Mouse (Mus musculus) embryonic facial prominence, embryonic 14.5 days (tissue): ENCODE measurements around the gene Slc35c2. TPM values are rescaled to one million over a fixed set of nuclear protein-coding genes. Genes with fewer than 3 reads are reported as not detected.

Source experiments
- ATAC-seq: fragments of 200-750 bp; cut with Nextera tagmentation; 2 replicates; pipeline ENCODE4 v1.8.0; 2017; ENCODE audit warnings: low read depth, moderate number of reproducible peaks, moderate TSS enrichment
- DNase-seq: peaks from one replicate; pipeline ENCODE4 v3.0.0-alpha.2; 2015; ENCODE audit warnings: low spot score
- H3K27ac ChIP-seq: fragments of 300-500 bp; sonication (generic); replicated peaks from 2 replicates; pipeline ENCODE4 v1.5.1; 2014; ENCODE audit warnings: low read depth, mild to moderate bottlenecking, low read length, moderate library complexity
- H3K27me3 ChIP-seq: fragments of 300-500 bp; sonication (generic); replicated peaks from 2 replicates; pipeline ENCODE4 v1.6.1; 2014; ENCODE audit warnings: low read length; ENCODE audit not compliant: control insufficient read depth, insufficient read depth
- H3K36me3 ChIP-seq: fragments of 300-500 bp; sonication (generic); 2 replicates; pipeline ENCODE4 v1.6.1; 2014; ENCODE audit warnings: low read length, mixed read lengths; ENCODE audit not compliant: control insufficient read depth, insufficient read depth
- H3K4me1 ChIP-seq: fragments of 300-500 bp; sonication (generic); 2 replicates; pipeline ENCODE4 v1.6.1; 2014; ENCODE audit warnings: antibody characterized with exemption, low read length; ENCODE audit not compliant: control insufficient read depth, insufficient read depth
- H3K4me2 ChIP-seq: fragments of 300-500 bp; sonication (generic); 2 replicates; pipeline ENCODE4 v1.6.1; 2014; ENCODE audit warnings: low read depth, mild to moderate bottlenecking, low read length, moderate library complexity, mixed read lengths
- H3K4me3 ChIP-seq: fragments of 300-500 bp; sonication (generic); 2 replicates; pipeline ENCODE4 v1.5.1; 2014; ENCODE audit warnings: low read depth, mild to moderate bottlenecking, low read length
- H3K9ac ChIP-seq: fragments of 300-500 bp; sonication (generic); 2 replicates; pipeline ENCODE4 v1.6.1; 2014; ENCODE audit warnings: low read depth, mild to moderate bottlenecking, low read length, moderate library complexity, mixed read lengths
- H3K9me3 ChIP-seq: fragments of 300-500 bp; sonication (generic); 2 replicates; pipeline ENCODE4 v1.6.1; 2016; ENCODE audit warnings: low read length; ENCODE audit not compliant: control insufficient read depth
- WGBS: fragments of 180-500 bp; shearing (Covaris S2); extraction: QIAGEN DNeasy Blood & Tissue Kit; methylation state at CpG from one replicate; pipeline ENCODE4 v1.1.7; 2014; 5-methylcytosine and 5-hydroxymethylcytosine counted together
- polyA plus RNA-seq: library from polyadenylated mRNA; unstranded; fragments of >200 nt; fragmentation: Nextera tagmentation; extraction: Ambion mirVana; gene quantifications from 2 replicates; pipeline ENCODE4 v1.2.1, GENCODE M21; 2014

The Slc35c2 gene
- polyA plus RNA-seq, 1 experiment from 2014 or later, result 45.6 TPM

- DNase-seq (peak; percentile 76), ATAC-seq (peak; percentile 64)
- Histone ChIP-seq H3K27ac (0 out of 2 replicates have a peak overlapping the region, but pooled peaks have one; percentile 15), H3K9me3 (no peaks in the 10 kb centered on the region), H3K9ac (0 out of 2 replicates have a peak overlapping the region, but pooled peaks have one; percentile 5), H3K4me3 (no peak overlapping the region), H3K27me3 (no peaks in the 10 kb centered on the region), H3K36me3 (peaks cover 20% of the 10 kb centered on the region; the same call in 1 of the 2 replicates), H3K4me2 (no peak overlapping the region), H3K4me1 (no peaks in the 10 kb centered on the region; the same call in 1 of the 2 replicates)
- WGBS, result 16% methylated on average over 8 of the region's 8 CpGs
These were observed 11.8 kb downstream of the Slc35c2 start for GRCm38 (mm10) chr2:165275824-165276223.

- Histone ChIP-seq H3K4me3 (no peak overlapping the region), H3K9ac (0 out of 2 replicates have a peak overlapping the region, but pooled peaks have one; percentile 5), H3K36me3 (peaks cover 14% of the 10 kb centered on the region; the same call in 1 of the 2 replicates), H3K4me1 (no peaks in the 10 kb centered on the region; the same call in 1 of the 2 replicates), H3K27me3 (no peaks in the 10 kb centered on the region), H3K9me3 (no peaks in the 10 kb centered on the region), H3K27ac (no peak overlapping the region), H3K4me2 (no peak overlapping the region)
- ATAC-seq, result peak; percentile 80
- DNase-seq, result peak; percentile 62
- 22% methylated on average over 6 of the region's 8 CpGs for WGBS
These were observed 12.5 kb downstream of the Slc35c2 start for GRCm38 (mm10) chr2:165275124-165275640.

GRCm38 (mm10) chr2:165273589-165273988 lies 14.1 kb downstream of the Slc35c2 start:
- H3K9ac ChIP-seq, result no peak overlapping the region
- WGBS, result 37% methylated on average over 4 of the region's 4 CpGs
- no peaks in the 10 kb centered on the region; the same call in 1 of the 2 replicates for H3K4me1 ChIP-seq
- no peak overlapping the region for H3K27ac ChIP-seq
- no peaks in the 10 kb centered on the region for H3K9me3 ChIP-seq
- H3K36me3 ChIP-seq, result peaks cover 11% of the 10 kb centered on the region; the same call in 1 of the 2 replicates
- DNase-seq (no peak), ATAC-seq (no peak)
- H3K27me3 ChIP-seq, result no peaks in the 10 kb centered on the region
- H3K4me3 ChIP-seq, result no peak overlapping the region
- no peak overlapping the region for H3K4me2 ChIP-seq

- no peak for ATAC-seq
- Histone ChIP-seq H3K27me3 (peaks cover 6% of the 10 kb centered on the region; the same call in 1 of the 2 replicates), H3K36me3 (no peaks in the 10 kb centered on the region), H3K4me3 (no peak overlapping the region), H3K27ac (no peak overlapping the region), H3K9ac (no peak overlapping the region), H3K4me1 (peaks cover 3% of the 10 kb centered on the region; the same call in 1 of the 2 replicates), H3K9me3 (no peaks in the 10 kb centered on the region), H3K4me2 (no peak overlapping the region)
- no peak for DNase-seq
- 20% methylated on average over 8 of the region's 8 CpGs for WGBS
These were observed 16.3 kb downstream of the Slc35c2 start for GRCm38 (mm10) chr2:165271326-165271725.

GRCm38 (mm10) chr2:165270858-165271257 lies 16.8 kb downstream of the Slc35c2 start:
- no peak overlapping the region for H3K27ac ChIP-seq
- DNase-seq (no peak), ATAC-seq (no peak)
- no peak overlapping the region for H3K4me2 ChIP-seq
- WGBS, result 42% methylated on average over 7 of the region's 7 CpGs
- no peak overlapping the region for H3K4me3 ChIP-seq
- no peaks in the 10 kb centered on the region for H3K36me3 ChIP-seq
- peaks cover 3% of the 10 kb centered on the region; the same call in 1 of the 2 replicates for H3K4me1 ChIP-seq
- no peak overlapping the region for H3K9ac ChIP-seq
- H3K9me3 ChIP-seq, result no peaks in the 10 kb centered on the region
- H3K27me3 ChIP-seq, result peaks cover 6% of the 10 kb centered on the region; the same call in 1 of the 2 replicates

GRCm38 (mm10) chr2:165266739-165267138 lies 20.9 kb downstream of the Slc35c2 start:
- peaks cover 11% of the 10 kb centered on the region; the same call in 1 of the 2 replicates for H3K27me3 ChIP-seq
- no peak overlapping the region for H3K4me3 ChIP-seq
- ATAC-seq, result no peak
- H3K9ac ChIP-seq, result no peak overlapping the region
- 12% methylated on average over 11 of the region's 12 CpGs for WGBS
- H3K36me3 ChIP-seq, result no peaks in the 10 kb centered on the region
- H3K27ac ChIP-seq, result no peak overlapping the region
- no peaks in the 10 kb centered on the region for H3K9me3 ChIP-seq
- H3K4me1 ChIP-seq, result 0 out of 2 replicates have a peak, but pooled peaks cover 3% of the 10 kb centered on the region
- no peak overlapping the region for H3K4me2 ChIP-seq
- no peak for DNase-seq

GRCm38 (mm10) chr2:165263861-165264260 lies 23.8 kb downstream of the Slc35c2 start:
- Histone ChIP-seq H3K4me3 (no peak overlapping the region), H3K36me3 (no peaks in the 10 kb centered on the region), H3K27ac (no peak overlapping the region), H3K9ac (no peak overlapping the region), H3K4me1 (0 out of 2 replicates have a peak, but pooled peaks cover 3% of the 10 kb centered on the region), H3K27me3 (peaks cover 12% of the 10 kb centered on the region; the same call in 1 of the 2 replicates), H3K9me3 (no peaks in the 10 kb centered on the region), H3K4me2 (no peak overlapping the region)
- DNase-seq (no peak), ATAC-seq (no peak)
- WGBS, result 71% methylated on average over 5 of the region's 7 CpGs

- DNase-seq (no peak), ATAC-seq (no peak)
- H3K27ac ChIP-seq, result no peak overlapping the region
- H3K27me3 ChIP-seq, result peaks cover 12% of the 10 kb centered on the region; the same call in 1 of the 2 replicates
- 54% methylated on average over 18 of the region's 18 CpGs for WGBS
- H3K4me1 ChIP-seq, result 0 out of 2 replicates have a peak, but pooled peaks cover 3% of the 10 kb centered on the region
- H3K36me3 ChIP-seq, result no peaks in the 10 kb centered on the region
- H3K9ac ChIP-seq, result no peak overlapping the region
- no peaks in the 10 kb centered on the region for H3K9me3 ChIP-seq
- H3K4me3 ChIP-seq, result no peak overlapping the region
- H3K4me2 ChIP-seq, result no peak overlapping the region
These were observed 25.2 kb downstream of the Slc35c2 start for GRCm38 (mm10) chr2:165262274-165262990.
